Mouse (Mus musculus) hindbrain, embryonic 10.5 days (tissue): ENCODE measurements around the gene Gins2. TPM values are rescaled to one million over a fixed set of nuclear protein-coding genes. Genes with fewer than 3 reads are reported as not detected.

Experiments used
- DNase-seq: peaks from one replicate; pipeline ENCODE4 v3.0.0-alpha.2; 2017; ENCODE audit warnings: low spot score
- H3K27ac ChIP-seq: fragments of 300-500 bp; sonication (generic); 2 replicates; pipeline ENCODE4 v1.5.1; 2016; ENCODE audit warnings: mild to moderate bottlenecking, moderate library complexity
- H3K27me3 ChIP-seq: fragments of 300-500 bp; sonication (generic); 2 replicates; pipeline ENCODE4 v1.6.1; 2016; ENCODE audit warnings: mild to moderate bottlenecking; ENCODE audit not compliant: poor library complexity, insufficient read depth, severe bottlenecking
- H3K36me3 ChIP-seq: fragments of 300-500 bp; sonication (generic); 2 replicates; pipeline ENCODE4 v1.6.1; 2016; ENCODE audit warnings: mild to moderate bottlenecking, moderate library complexity
- H3K4me1 ChIP-seq: fragments of 300-500 bp; sonication (generic); replicated peaks from 2 replicates; pipeline ENCODE4 v1.6.1; 2016; ENCODE audit warnings: mild to moderate bottlenecking
- H3K4me3 ChIP-seq: fragments of 300-500 bp; sonication (generic); 2 replicates; pipeline ENCODE4 v1.5.1; 2016; ENCODE audit warnings: mild to moderate bottlenecking, moderate library complexity
- H3K9me3 ChIP-seq: fragments of 300-500 bp; sonication (generic); 2 replicates; pipeline ENCODE4 v1.6.1; 2016; ENCODE audit warnings: mild to moderate bottlenecking, moderate library complexity
- WGBS: fragments of 180-500 bp; shearing (Covaris S2); methylation state at CpG from one replicate; pipeline ENCODE4 v1.1.7; 2016; 5-methylcytosine and 5-hydroxymethylcytosine counted together
- polyA plus RNA-seq: library from polyadenylated mRNA; unstranded; fragments of >200 nt; fragmentation: Nextera tagmentation; extraction: Ambion mirVana; gene quantifications from 2 replicates; pipeline ENCODE4 v1.2.1, GENCODE M21; 2016

Gins2 gene
- polyA plus RNA-seq, 1 experiment from 2014 or later = 138 TPM

DNA sequence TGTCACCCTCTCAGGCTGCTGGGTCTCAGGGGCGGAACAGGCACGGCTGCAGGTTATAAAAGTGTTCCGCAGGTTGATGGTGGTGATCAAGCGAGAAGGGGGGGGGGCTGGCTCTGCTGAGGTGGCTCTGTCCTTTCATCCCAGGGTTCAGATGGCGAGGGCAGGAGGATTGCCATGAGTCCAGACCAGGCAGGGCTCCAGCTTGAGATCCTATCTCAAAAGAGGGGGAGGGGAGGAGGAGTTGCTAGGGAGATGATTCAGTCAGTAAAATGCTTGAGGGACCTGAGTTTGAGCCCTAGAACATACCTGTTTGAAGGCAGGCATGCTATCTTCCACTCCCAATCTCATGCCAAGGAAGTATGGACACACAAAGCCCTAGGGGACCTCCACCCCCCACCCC is 28.6 kb downstream of the Gins2 start:
- no peak for DNase-seq
- no peaks in the 10 kb centered on the region for H3K9me3 ChIP-seq
- 86% methylated on average over 5 of the region's 5 CpGs for WGBS
- H3K36me3 ChIP-seq = peaks cover 59% of the 10 kb centered on the region
- peak overlapping the region; percentile 82 for H3K27ac ChIP-seq
- no peak overlapping the region for H3K4me3 ChIP-seq
- 0 out of 2 replicates have a peak, but pooled peaks cover 7% of the 10 kb centered on the region for H3K27me3 ChIP-seq
- H3K4me1 ChIP-seq = peaks cover 100% of the 10 kb centered on the region

DNA sequence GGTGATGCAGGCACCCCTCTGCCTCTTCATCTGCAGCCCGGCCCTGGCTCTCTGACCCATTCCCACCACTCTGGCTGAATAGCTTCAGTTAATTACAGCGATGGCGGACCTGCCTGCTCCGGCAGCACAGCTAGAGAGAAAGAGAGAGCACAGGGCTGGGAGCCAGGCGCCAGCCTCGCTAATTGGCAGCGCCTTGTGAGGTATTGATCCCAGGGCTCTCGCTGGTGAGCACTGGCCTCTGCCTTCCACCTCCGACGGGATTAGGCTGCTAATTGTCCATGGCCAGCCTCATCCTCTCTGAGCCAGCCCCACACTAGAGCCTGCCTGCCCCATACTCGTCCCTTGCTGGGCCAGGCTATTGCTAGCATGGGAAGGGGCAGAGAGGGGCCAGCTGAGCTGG is 29.4 kb downstream of the Gins2 start:
- Histone ChIP-seq H3K27me3 (0 out of 2 replicates have a peak, but pooled peaks cover 7% of the 10 kb centered on the region), H3K4me1 (peaks cover 100% of the 10 kb centered on the region), H3K36me3 (peaks cover 64% of the 10 kb centered on the region), H3K4me3 (no peak overlapping the region), H3K27ac (peak overlapping the region; percentile 82), H3K9me3 (no peaks in the 10 kb centered on the region)
- WGBS = 24% methylated on average over 11 of the region's 11 CpGs
- no peak for DNase-seq

DNA sequence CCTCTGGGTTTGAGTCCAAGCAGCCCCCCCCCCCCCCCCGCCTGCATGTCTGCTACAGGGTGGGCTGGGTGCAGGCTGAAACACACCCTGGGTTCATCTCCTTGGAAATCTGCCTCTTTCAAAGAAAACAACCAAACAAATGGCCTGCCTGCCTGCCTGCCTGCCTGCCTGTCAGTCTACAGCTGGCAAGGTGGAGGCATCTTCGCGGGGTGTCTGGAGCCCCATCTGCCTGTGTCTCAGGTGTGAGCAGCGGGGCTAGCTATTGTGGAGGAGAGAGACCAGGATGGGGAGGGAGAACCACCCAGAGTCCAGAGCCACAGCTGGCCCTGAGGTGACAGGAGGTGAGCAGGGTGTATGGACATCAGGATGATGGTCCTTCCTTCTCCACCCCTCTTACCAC is 30.9 kb downstream of the Gins2 start:
- peaks cover 100% of the 10 kb centered on the region for H3K4me1 ChIP-seq
- no peak for DNase-seq
- H3K36me3 ChIP-seq = peaks cover 64% of the 10 kb centered on the region
- H3K4me3 ChIP-seq = no peak overlapping the region
- 76% methylated on average over 4 of the region's 4 CpGs for WGBS
- peak overlapping the region; percentile 82 for H3K27ac ChIP-seq
- H3K9me3 ChIP-seq = no peaks in the 10 kb centered on the region
- H3K27me3 ChIP-seq = 0 out of 2 replicates have a peak, but pooled peaks cover 7% of the 10 kb centered on the region

DNA sequence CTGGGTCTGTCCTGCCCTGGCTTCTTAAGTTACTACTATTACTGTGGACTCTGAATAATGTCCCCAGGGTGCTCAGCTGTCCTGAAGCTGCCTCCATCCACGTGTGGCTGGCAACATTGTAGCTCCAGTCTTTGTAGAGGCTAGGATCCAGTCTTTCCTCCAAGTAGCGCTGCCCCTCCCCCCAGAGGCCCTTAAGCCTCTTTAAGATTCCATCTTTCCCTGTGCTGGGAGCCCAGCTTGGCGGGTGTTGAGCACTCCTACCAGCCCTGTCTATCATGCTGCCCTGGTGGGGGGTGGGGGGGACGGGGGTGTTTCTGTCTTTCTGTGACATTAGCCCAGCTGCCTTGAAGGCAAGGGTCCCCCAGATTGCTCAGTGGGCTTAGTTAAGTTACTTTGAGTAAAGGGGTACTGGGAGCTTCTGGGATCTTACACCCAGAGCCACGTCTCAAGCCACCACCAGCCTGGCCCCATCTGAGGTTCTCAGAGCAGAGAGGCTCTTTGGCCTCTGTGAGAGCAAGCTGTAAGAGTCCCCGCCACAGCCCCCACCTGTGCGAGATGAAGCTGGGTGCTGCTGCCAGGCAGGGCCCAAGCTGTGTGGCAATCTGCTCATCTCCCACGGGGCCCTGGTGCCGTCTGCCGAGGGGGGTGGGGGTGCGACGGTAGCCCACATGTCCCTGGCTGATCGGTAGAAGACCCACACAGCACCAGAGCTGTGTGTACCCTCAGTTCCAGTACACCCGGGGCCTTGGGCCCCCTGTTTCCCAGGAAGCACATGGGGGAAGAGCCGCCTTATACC is 31.7 kb downstream of the Gins2 start:
- H3K9me3 ChIP-seq = no peaks in the 10 kb centered on the region
- H3K4me1 ChIP-seq = peaks cover 100% of the 10 kb centered on the region
- DNase-seq = no peak
- peaks cover 62% of the 10 kb centered on the region for H3K36me3 ChIP-seq
- peak overlapping the region; percentile 82 for H3K27ac ChIP-seq
- WGBS = 57% methylated on average over 15 of the region's 15 CpGs
- H3K4me3 ChIP-seq = no peak overlapping the region
- H3K27me3 ChIP-seq = 0 out of 2 replicates have a peak, but pooled peaks cover 10% of the 10 kb centered on the region

DNA sequence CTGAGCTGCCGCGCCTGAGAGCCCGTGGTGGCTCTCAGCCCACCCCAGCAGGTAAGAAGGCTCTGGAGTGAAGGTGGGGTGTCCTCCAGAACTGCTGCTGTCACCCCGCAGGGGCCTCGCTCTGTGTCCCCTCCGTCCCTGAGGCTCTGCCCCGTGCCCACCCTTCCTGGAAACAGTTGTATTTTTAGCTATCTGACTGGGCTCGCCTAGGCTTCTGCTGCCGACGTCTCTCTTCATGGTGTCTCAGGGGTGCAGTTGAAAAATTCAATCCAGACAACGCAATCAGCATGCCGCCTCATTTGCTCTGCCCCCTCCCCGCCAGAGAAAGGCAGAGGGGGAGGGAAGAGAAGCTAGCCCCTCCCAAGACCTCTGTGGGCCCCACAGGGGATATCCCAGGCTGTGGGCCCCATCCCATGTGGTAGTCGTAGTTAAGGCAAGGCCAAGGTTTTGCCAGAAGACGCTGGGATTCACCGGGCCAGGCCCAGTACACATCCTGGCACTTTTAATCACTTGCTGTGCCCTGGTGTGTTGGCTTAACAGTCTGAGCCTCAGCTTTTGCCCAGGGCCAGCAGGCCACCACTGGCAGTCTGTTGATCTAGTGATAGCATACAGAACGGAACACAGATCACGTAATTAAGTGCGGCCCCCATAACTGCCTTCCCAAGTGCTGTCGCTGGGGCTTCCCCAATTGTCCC is 32.8 kb downstream of the Gins2 start:
- Histone ChIP-seq H3K27ac (peak overlapping the region; percentile 82), H3K9me3 (no peaks in the 10 kb centered on the region), H3K36me3 (peaks cover 58% of the 10 kb centered on the region), H3K27me3 (0 out of 2 replicates have a peak, but pooled peaks cover 10% of the 10 kb centered on the region), H3K4me1 (peaks cover 100% of the 10 kb centered on the region), H3K4me3 (no peak overlapping the region)
- WGBS = 68% methylated on average over 20 of the region's 20 CpGs
- no peak for DNase-seq

DNA sequence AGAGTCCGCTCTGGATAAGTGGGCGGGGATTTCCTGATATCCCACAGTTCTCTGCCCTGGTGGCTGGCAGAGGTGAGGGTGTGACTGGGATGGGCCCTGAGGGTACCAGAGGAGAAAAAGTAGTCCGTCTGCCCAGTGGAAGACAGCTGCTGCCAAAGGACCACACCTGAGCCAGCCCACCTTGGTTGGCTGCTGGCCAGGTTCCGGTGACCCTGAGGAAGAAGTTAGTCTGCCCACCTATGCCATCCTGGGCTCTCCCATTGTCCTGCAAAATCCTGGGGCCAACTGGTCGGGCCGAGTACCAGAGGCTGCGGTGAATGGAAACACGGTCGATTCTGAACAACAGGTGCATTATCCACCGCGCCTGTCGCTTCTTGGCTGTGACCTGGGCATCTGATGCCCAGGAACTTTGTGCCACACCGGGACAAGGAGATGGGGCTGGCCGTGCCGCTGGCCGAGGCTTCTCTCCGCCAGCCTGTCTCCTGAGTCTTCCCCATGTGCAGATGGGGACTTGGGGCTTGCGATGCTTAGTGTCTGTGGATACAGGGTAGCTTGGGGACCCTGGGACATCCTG is 34.6 kb downstream of the Gins2 start:
- Histone ChIP-seq H3K9me3 (no peaks in the 10 kb centered on the region), H3K27me3 (0 out of 2 replicates have a peak, but pooled peaks cover 13% of the 10 kb centered on the region), H3K36me3 (peaks cover 55% of the 10 kb centered on the region), H3K27ac (no peak overlapping the region), H3K4me1 (peaks cover 100% of the 10 kb centered on the region), H3K4me3 (no peak overlapping the region)
- DNase-seq = no peak
- 92% methylated on average over 18 of the region's 18 CpGs for WGBS

DNA sequence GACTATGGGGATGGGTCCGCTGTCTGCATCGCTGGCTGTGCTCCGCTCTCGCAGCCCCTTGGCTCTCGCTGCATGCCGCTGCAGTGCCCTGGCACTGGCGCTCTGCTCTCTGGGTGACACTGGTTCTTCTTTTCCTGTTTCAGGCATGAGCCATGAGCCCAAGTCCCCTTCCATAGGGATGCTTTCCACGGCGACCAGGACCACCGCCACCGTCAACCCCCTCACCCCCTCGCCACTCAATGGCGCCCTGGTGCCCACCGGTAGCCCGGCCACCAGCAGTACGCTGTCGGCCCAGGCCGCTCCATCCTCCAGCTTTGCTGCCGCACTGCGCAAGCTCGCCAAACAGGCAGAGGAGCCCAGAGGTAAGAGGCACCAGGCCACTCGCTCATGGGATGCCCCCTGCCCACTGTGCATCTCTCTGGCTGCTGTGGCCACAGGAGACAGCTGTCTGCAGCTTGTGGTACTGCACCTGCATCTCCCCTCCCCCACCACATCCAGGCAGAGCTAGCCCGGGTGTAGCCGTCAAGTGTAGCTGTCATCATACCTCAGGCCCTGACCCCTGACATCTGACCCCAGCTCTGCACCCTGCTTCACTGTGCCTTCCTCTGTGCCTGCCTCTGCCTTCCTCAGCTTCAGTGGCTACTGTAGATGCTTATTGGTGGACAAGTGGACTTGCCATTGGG is 35.5 kb downstream of the Gins2 start:
- H3K4me1 ChIP-seq = peaks cover 100% of the 10 kb centered on the region
- H3K27me3 ChIP-seq = 0 out of 2 replicates have a peak, but pooled peaks cover 13% of the 10 kb centered on the region
- peaks cover 47% of the 10 kb centered on the region for H3K36me3 ChIP-seq
- DNase-seq = no peak
- no peaks in the 10 kb centered on the region for H3K9me3 ChIP-seq
- 0 out of 2 replicates have a peak overlapping the region, but pooled peaks have one; percentile 66 for H3K27ac ChIP-seq
- no peak overlapping the region for H3K4me3 ChIP-seq
- WGBS = 86% methylated on average over 24 of the region's 24 CpGs

DNA sequence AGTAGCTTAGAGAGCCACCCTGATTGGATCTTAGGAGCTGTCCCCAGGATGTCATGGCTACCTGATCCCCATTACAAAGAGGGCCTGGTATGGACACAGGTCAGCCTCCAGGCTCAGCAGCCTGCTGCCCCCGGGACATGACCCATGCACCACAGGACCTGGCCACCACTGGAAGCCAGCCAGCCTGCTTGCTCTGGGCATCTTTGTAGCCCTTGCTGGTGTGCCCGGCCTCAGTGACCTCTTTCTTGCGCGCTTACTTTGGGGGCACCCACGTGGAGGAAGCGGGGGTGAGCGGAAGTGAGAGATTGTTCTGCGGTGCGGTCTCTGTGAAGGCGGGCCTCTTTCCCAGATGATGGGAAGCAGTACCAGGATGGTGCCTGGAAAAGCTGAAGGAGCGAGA is 36.6 kb downstream of the Gins2 start:
- Histone ChIP-seq H3K4me3 (no peak overlapping the region), H3K36me3 (peaks cover 39% of the 10 kb centered on the region), H3K4me1 (peaks cover 100% of the 10 kb centered on the region), H3K9me3 (no peaks in the 10 kb centered on the region), H3K27ac (peak overlapping the region; percentile 66), H3K27me3 (peaks cover 14% of the 10 kb centered on the region; the same call in 1 of the 2 replicates)
- DNase-seq = no peak
- WGBS = 84% methylated on average over 11 of the region's 11 CpGs

DNA sequence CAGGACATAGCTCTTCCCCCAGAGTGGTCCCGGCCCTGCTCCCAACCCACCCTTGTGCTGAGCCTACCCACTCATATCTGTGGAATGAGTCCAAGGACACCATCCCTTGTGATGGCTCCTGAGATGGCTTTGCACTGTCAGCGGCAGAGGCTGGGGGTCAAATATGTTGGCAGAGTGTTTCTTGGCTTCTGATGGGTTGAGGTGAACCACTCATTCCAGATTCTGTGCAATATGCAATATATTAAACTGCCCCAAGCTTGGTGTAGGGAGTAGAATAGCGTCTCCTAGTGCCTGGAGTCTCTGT is 37.5 kb downstream of the Gins2 start:
- Histone ChIP-seq H3K4me1 (peaks cover 100% of the 10 kb centered on the region), H3K27ac (peak overlapping the region; percentile 88), H3K4me3 (no peak overlapping the region), H3K36me3 (peaks cover 37% of the 10 kb centered on the region), H3K9me3 (no peaks in the 10 kb centered on the region), H3K27me3 (peaks cover 13% of the 10 kb centered on the region; the same call in 1 of the 2 replicates)
- DNase-seq = no peak
- 90% methylated on average over 3 of the region's 3 CpGs for WGBS

DNA sequence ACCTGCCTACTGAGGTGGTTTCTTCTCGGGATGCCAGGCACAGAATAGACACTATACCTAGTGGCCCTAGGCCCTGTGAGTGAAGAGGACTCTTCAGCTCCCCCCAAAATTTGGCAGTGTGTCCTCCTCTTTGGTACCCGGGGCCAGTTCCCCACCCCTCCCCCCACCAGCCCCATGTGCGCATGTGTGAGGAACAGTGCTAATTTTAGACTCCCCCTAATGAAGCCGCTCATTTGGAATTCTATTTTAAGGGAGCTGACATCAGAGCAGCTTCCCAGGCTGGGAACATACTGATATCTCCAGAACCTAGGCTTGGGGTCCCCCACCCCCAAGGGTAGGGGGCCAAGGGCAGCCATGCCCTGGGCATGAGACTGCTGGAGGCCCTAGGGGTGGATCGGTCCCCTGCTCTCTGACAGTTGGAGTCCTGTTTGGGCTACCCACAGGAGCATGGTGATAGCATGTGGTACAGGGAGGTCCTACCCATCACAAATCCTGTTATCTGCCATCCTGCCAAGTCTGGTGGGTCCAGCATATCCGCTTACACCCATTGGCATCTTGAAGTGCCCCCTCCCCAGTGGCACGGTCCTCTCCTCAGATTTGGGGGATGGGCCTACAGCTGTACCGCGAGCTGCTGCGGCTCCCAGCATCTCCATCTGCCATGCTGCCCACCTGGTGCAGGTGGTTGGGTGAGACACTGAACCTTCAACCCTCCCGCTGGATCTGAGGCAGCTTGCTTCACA is 38.0 kb downstream of the Gins2 start:
- WGBS = 80% methylated on average over 11 of the region's 11 CpGs
- peaks cover 13% of the 10 kb centered on the region; the same call in 1 of the 2 replicates for H3K27me3 ChIP-seq
- H3K27ac ChIP-seq = peak overlapping the region; percentile 88
- peaks cover 100% of the 10 kb centered on the region for H3K4me1 ChIP-seq
- DNase-seq = no peak
- no peaks in the 10 kb centered on the region for H3K9me3 ChIP-seq
- H3K36me3 ChIP-seq = peaks cover 32% of the 10 kb centered on the region
- H3K4me3 ChIP-seq = peak overlapping the region; percentile 45

DNA sequence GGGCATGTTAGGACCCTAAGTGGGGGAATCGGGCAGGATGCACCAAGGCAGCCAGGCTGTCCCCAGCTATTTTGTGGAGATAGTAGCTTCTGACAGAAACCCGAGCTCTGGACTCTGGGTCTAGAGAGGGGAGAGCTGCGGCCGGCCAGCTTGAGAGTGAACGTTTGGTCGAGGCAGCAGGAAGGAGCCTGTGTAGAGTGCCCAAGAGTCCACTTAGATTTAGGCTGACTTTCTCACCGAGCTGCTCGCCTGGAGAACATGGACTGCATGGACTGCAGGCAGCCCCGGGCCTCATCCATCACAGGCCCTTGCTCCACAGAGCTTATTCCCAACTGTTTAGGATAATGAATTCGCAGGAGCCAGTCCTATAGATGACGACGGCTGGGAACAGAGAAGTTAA is 38.7 kb downstream of the Gins2 start:
- Histone ChIP-seq H3K36me3 (peaks cover 25% of the 10 kb centered on the region), H3K9me3 (no peaks in the 10 kb centered on the region), H3K4me1 (peaks cover 100% of the 10 kb centered on the region), H3K4me3 (peak overlapping the region; percentile 45), H3K27me3 (peaks cover 13% of the 10 kb centered on the region; the same call in 1 of the 2 replicates), H3K27ac (peak overlapping the region; percentile 88)
- no peak for DNase-seq
- 23% methylated on average over 12 of the region's 12 CpGs for WGBS

DNA sequence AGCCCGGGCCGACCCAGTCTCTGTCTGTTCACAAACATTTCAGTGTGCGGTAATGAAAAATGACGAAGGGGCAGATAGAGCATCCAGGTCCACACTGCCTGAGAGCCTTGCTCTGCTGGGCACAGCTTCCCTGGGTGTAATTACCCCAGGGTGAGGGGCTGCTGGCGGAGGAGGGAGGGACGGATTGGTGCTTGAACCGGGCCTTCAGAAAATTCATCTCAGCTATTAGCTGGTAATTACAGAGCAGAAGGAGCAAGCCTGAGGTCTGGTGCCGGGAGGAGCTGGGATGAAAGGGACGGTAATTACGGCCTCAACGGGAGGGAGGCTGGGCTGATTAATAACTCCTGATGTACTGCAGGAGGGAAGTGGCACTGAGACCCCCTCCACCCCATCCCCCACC is 39.2 kb downstream of the Gins2 start:
- Histone ChIP-seq H3K9me3 (no peaks in the 10 kb centered on the region), H3K4me1 (peaks cover 100% of the 10 kb centered on the region), H3K27me3 (peaks cover 13% of the 10 kb centered on the region; the same call in 1 of the 2 replicates), H3K36me3 (peaks cover 20% of the 10 kb centered on the region), H3K27ac (peak overlapping the region; percentile 88), H3K4me3 (peak overlapping the region; percentile 45)
- WGBS = 12% methylated on average over 11 of the region's 11 CpGs
- no peak for DNase-seq
